Mouse (Mus musculus): Measurements from ENCODE around the gene Ugt1a7c. TPM values are rescaled to one million over a fixed set of nuclear protein-coding genes. Genes with fewer than 3 reads are reported as not detected.
A peak's percentile ranks its signal among the peaks of the same experiment; 100 is the strongest.
"Not testable (repeated sequence)": the region's sequence is repeated elsewhere in the genome, so short reads cannot be mapped to it uniquely, and the experiment has no call there.

Gene Ugt1a7c
- total RNA-seq (2021): under 1 TPM; 0.71 to 0.97 TPM

GRCm38 (mm10) chr1:88094941-88095492 is at the start of gene Ugt1a7c:
TSS of gene Ugt1a7c (plus strand) at chr1:88095062.
- peak in 1 of 2 experiments; percentile 1 for DNase-seq (ENCODE audit: extremely low spot score in 1 of 2, low spot score in 2 of 2)
- intact Hi-C loops (cut with DNase I): no loop called here

- intact Hi-C loops (cut with DNase I); DNase-seq (ENCODE audit: extremely low spot score in 1 of 2, low spot score in 2 of 2): not testable (repeated sequence)
These were observed 47.5 kb upstream of the Ugt1a7c start for GRCm38 (mm10) chr1:88047408-88047807.

- intact Hi-C loops (cut with DNase I): no loop called here
- DNase-seq (ENCODE audit: extremely low spot score in 1 of 2, low spot score in 2 of 2): no peak
These were observed 39.8 kb upstream of the Ugt1a7c start, which contains the start of gene Ugt1a10 for GRCm38 (mm10) chr1:88055088-88055487. TSS of gene Ugt1a10 (plus strand) at chr1:88055388.

DNA sequence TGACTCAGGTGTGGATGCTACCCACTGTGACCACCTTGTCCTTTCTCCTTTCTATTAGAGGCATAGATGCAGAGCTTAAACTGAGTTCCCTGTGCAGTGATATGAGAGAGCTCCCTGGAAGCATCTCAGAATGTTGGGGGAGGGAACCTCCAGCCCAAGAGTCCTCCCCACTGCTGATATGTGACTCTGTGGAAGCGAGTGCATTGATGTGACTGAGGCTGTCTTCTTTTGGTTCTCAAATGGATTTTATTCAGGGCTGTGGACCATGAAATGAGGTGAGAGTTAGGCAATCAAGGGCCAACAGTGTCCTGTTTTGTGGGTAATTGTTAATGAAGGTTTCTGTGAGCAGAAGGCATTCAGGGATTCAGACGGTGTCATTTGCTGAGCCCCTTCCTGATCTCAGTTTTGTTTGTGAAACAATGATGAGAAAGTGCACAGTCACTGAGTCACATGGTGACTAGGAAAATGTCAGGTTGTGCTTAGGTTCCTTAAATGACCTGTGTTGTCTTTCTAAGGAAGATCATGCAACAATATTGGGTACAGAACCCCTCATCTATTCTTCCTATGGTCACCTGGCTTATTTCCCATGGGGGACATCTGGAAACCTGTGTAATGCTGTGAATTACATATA is 28.3 kb upstream of the Ugt1a7c start:
- intact Hi-C loops (cut with DNase I); DNase-seq (ENCODE audit: extremely low spot score in 1 of 2, low spot score in 2 of 2): not testable (repeated sequence)

DNA sequence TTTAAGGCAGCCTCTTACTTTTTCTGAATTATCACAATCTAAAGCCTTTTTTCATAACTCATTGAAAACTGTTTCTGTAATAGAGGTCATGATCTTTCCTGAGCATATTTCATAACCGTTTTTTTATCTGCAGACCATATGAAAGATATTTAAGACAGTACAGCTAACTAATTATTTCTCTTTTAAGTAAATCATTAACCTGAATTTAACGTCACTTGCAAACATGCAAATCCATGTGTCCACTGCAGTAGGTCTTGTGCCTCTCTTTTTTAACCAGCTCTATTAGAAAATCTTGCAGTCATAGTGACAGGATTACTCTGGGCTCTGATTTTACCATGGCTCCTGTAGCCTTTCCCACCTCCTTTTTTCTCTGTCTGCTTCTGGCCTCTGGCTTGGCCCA is 24.4 kb upstream of the Ugt1a7c start, which contains the start of gene Ugt1a9:
Gene Ugt1a9 (plus strand): TSS at position 306 of the 400 bp plus-strand sequence.
- intact Hi-C loops (cut with DNase I): no loop called here

DNA sequence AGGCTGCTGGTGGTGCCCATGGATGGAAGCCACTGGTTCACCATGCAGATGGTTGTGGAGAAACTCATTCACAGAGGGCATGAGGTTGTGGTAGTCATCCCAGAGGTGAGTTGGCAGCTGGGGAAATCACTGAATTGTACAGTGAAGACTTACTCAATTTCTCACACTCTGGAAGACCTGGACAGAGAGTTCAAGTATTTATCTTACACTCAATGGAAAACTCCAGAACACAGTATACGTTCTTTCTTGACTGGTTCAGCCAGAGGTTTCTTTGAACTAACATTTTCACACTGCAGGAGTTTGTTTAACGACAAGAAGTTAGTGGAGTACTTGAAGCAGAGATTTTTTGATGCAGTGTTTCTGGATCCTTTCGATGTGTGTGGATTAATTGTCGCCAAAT is 24.0 kb upstream of the Ugt1a7c start:
- no peak for DNase-seq (ENCODE audit: extremely low spot score in 1 of 2, low spot score in 2 of 2)
- intact Hi-C loops (cut with DNase I): no loop called here

More for the DNA sequence above, 24.4 kb upstream of the Ugt1a7c start, which contains the start of gene Ugt1a9:
- no peak for DNase-seq (ENCODE audit: extremely low spot score in 1 of 2, low spot score in 2 of 2)

DNA sequence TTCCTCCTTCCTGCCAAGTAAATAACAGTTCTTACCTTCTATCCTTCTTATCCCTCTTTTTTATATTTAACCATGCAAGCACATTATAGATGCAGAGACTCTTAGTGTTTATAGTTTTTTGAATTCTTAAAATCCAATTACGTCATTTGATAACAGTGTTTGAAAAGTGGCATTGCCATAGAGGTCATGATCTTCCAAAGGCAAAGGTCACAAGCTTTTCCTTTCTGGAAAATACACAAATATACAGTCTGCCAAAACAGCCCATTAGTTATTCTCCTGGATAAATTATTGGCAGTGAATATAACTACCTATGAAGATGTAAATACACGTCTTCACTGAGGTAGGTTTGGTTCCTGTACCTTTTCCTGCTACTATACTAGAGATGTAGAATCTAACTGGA is 20.4 kb upstream of the Ugt1a7c start:
- DNase-seq (ENCODE audit: extremely low spot score in 1 of 2, low spot score in 2 of 2): no peak
- intact Hi-C loops (cut with DNase I): no loop called here

- DNase-seq (ENCODE audit: extremely low spot score in 1 of 2, low spot score in 2 of 2): no peak
- intact Hi-C loops (cut with DNase I): no loop called here
These were observed 17.7 kb upstream of the Ugt1a7c start for GRCm38 (mm10) chr1:88077128-88077527.

DNA sequence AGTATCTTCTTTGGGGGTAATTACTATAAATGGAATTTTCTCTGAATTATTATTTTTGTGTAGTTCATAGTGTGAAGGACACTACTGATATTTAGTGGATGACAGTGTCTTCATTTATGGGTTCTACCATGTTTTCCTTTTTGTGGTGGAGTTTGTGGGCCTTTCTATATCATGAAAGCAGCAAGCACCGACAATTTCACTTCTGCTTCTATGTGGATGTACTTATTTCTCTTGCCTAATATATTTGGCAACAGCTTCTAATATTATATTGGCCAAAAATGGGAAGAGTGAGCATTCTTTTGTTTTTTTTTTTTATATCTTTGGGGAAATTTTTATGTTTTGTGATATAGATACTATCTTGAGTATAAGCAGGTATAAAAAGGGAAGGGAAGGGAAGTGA is 13.2 kb upstream of the Ugt1a7c start:
- DNase-seq (ENCODE audit: extremely low spot score in 1 of 2, low spot score in 2 of 2): no peak
- intact Hi-C loops (cut with DNase I): no loop called here

GRCm38 (mm10) chr1:88086125-88086524 is 8.7 kb upstream of the Ugt1a7c start:
- DNase-seq (ENCODE audit: extremely low spot score in 1 of 2, low spot score in 2 of 2): no peak
- intact Hi-C loops (cut with DNase I): no loop called here

GRCm38 (mm10) chr1:88087513-88087912 is 7.3 kb upstream of the Ugt1a7c start, which contains the start of gene Ugt1a8:
TSS of gene Ugt1a8 (plus strand) at chr1:88087813.
- DNase-seq (ENCODE audit: extremely low spot score in 1 of 2, low spot score in 2 of 2): no peak
- intact Hi-C loops (cut with DNase I): no loop called here

DNA sequence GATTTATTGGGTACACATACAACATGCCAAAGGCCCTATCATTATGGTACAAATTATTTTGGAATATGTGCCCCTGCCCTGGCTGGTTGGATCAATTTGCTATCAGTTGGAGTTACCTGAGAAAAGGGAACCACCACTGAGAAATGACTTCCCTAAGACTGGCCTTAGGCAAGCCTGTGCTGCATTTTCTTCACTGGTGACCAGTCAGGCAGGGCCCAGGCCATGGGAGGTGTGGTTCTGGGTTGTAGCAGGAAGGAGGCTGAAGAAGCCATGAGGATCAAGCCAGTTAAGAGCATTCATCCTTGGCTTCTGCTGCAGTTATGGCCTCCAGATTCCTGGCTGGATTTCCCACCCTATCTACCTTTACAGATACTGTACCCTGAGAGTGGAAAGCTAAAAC is 2.5 kb upstream of the Ugt1a7c start:
- DNase-seq (ENCODE audit: extremely low spot score in 1 of 2, low spot score in 2 of 2): no peak

GRCm38 (mm10) chr1:88094270-88094676 is 589 bp upstream of the Ugt1a7c start:
- intact Hi-C loops (cut with DNase I); DNase-seq (ENCODE audit: extremely low spot score in 1 of 2, low spot score in 2 of 2): not testable (repeated sequence)

More for the DNA sequence above, 2.5 kb upstream of the Ugt1a7c start:
- intact Hi-C loops (cut with DNase I): no loop called here

DNA sequence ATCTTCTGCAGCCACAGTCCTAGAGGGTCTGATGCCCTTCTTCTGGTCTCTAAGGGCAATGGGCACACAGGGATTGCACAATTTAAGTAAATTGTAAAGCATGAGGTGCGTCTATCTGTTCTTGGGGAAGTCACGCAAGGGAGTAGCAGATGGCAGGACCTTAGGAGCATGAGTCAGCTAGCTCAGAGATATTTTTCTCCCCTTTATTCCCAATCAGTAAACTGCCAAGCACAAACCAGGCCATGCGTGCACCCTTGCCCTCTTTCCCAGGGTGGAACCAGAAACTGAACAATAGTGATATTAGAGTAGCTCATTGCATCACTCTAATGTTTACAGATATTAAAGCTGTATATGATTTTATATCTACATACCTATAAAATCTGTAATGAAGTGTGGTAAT is 3.7 kb downstream of the Ugt1a7c start:
- DNase-seq (ENCODE audit: extremely low spot score in 1 of 2, low spot score in 2 of 2); intact Hi-C loops (cut with DNase I): not testable (repeated sequence)

- DNase-seq (ENCODE audit: extremely low spot score in 1 of 2, low spot score in 2 of 2); intact Hi-C loops (cut with DNase I): not testable (repeated sequence)
These were observed 4.8 kb downstream of the Ugt1a7c start for GRCm38 (mm10) chr1:88099691-88100090.

GRCm38 (mm10) chr1:88103019-88103418 is 8.2 kb downstream of the Ugt1a7c start, which contains the start of gene Ugt1a6b:
TSS of gene Ugt1a6b (plus strand) at chr1:88103252.
- intact Hi-C loops (cut with DNase I): not testable (repeated sequence)

DNA sequence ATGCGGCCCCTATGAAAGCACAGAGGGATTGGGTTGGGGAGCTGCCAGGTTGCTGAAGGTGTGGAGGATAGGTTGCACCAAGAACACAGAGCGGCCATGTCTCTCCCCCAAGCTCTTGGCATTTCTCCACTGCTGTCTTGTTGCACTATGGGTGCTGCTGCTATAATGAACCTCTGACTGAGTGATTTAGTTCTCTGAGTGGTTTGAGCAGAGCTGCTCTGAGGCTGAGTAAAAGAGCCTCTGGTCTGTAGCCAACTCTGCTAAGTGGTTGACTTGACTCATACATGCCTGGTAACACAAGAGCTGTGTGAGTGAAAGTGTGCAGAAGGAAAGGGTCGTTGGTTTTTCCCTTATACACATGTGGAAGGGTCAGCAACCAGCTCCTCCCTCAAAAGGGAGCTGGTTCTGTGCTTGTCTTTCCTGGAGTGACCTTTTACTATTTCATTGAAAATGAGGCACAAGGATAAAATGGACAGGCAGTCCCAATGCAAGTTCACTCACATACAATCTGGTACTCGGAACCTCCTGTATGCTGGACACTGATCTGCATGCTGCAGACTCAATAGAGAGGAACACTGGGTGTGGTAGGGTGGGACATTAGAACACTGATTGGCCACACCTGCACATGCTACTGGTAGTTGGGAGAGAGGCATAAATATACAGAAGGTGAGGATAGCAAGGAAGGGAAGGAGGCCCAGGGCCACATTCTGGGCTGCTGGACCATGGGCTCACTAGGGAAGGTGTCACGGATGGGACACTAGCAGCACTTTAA is 9.0 kb downstream of the Ugt1a7c start:
- intact Hi-C loops (cut with DNase I); DNase-seq (ENCODE audit: extremely low spot score in 1 of 2, low spot score in 2 of 2): not testable (repeated sequence)

More at GRCm38 (mm10) chr1:88103019-88103418, 8.2 kb downstream of the Ugt1a7c start, which contains the start of gene Ugt1a6b:
- DNase-seq (ENCODE audit: extremely low spot score in 1 of 2, low spot score in 2 of 2): not testable (repeated sequence)

DNA sequence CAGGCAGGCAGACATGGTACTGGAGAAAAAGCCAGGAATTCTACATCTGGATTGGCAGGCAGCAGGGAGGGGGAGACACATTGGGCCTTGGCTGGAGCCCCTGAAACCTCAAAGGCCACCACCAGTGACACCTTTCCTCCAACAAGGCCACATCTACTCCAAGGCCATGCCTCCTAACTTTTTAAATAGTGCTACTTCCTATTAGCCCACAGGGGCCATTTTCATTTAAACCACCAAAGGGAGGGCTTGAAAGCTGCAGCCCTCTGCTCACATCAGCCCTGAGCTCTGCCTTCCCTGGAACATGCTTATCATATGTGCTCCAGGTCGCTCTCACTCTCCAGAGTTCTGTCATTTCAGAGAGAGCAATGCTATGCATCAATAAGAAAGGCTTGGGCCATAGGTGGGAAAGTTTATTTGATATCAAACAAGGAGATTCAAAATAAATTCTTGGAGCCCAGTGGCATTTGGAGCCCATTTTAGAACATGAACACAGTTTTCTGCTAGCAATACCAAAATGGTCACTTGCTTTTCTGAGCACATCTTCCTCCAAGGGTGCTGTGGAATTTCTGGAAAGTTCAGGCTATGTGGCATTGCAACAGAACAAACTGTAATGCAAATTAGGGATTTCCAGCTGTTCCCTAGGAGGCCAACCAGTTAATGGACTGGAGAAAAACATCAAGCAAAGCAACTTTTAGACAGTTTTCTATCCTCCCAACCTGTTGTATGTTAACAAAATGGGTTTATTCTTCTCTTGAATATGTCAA is 10.0 kb downstream of the Ugt1a7c start:
- intact Hi-C loops (cut with DNase I): no loop called here
- DNase-seq (ENCODE audit: extremely low spot score in 1 of 2, low spot score in 2 of 2): no peak

GRCm38 (mm10) chr1:88105656-88106055 is 10.8 kb downstream of the Ugt1a7c start:
- intact Hi-C loops (cut with DNase I): no loop called here
- DNase-seq (ENCODE audit: extremely low spot score in 1 of 2, low spot score in 2 of 2): no peak
